Mouse (Mus musculus): ENCODE measurements around the gene Tmem92. TPM values are rescaled to one million over a fixed set of nuclear protein-coding genes. Genes with fewer than 3 reads are reported as not detected.
"Not testable (repeated sequence)": the region's sequence is repeated elsewhere in the genome, so short reads cannot be mapped to it uniquely, and the experiment has no call there.

Gene Tmem92
- not detected for total RNA-seq (2021)
- long read RNA-seq, experiment 1, result 0 reads
- long read RNA-seq, experiment 2, result 0 reads

DNA sequence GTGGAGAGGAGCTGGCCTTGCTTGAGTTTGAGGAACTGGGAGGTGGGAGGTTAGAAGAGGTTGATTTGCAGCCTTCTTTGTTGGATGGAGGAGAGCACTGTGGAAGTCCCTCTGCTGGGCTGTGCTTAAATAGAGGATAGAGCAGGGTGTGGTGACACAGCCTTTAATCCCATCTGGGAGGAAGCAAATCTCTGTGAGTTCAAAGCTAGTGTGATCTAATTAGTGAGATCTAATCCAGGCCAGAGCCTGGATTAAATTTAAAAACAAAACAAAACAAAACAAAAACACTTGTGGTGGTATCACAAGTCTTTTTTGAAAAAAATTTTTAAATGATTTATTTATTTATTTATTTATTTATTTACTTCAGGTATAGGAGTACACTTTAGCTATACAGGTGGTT is at the start of gene Tmem92:
TSS of gene Tmem92 (minus strand) at position 101 of the 400 bp plus-strand sequence.
- intact Hi-C loops (cut with DNase I), result no loop called here
- DNase-seq (ENCODE audit: low spot score in 2 of 2), result no peak

DNA sequence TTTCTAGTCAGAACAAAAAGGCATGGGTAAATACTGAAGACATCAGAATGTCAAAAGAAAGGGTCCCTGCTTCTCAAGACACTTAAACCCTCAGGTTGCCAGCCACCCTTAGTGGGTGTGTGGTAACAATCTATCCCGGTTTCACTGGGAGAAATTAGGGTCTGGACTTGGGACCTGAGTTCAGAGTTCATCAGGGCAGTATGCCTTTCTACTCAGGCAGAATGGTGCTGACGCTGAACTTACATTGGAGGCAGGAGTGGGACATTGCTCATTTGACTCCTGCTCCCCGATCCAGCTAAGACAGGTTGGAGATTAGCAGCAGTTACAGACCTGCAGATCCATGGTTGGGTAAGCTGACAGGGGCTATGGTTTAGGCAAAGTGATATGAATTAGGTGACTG is 46.5 kb upstream of the Tmem92 start:
- DNase-seq (ENCODE audit: low spot score in 2 of 2), result no peak
- intact Hi-C loops (cut with DNase I), result no loop called here

GRCm38 (mm10) chr11:94819427-94819826 is 36.9 kb upstream of the Tmem92 start:
- peak in 1 of 2 experiments; percentile 10 for DNase-seq (ENCODE audit: low spot score in 2 of 2)
- intact Hi-C loops (cut with DNase I), result not testable (repeated sequence)

- intact Hi-C loops (cut with DNase I), result not testable (repeated sequence)
- DNase-seq (ENCODE audit: low spot score in 2 of 2), result peak in 1 of 2 experiments; percentile 28
These were observed 36.4 kb upstream of the Tmem92 start for GRCm38 (mm10) chr11:94818946-94819345.

DNA sequence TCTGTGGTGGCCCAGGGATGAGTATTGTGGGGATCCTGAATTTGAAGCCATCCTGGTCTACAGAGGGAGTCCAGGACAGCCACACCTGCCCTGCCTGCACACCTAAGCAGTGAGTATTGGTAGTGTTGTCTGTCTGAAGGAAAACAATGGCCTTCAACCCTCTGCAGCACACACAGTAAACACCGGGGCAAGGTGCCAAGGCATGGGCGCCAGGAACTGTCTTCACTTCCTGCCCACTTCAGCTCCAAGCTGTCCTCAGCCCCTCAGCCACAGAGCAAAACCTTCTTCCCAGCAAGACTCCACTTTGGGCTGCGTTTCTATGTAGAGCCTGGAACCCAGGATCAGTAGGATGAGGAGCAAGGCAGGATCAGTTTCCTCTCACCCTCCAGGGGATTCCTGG is 29.0 kb upstream of the Tmem92 start:
- DNase-seq (ENCODE audit: low spot score in 2 of 2); intact Hi-C loops (cut with DNase I): not testable (repeated sequence)

DNA sequence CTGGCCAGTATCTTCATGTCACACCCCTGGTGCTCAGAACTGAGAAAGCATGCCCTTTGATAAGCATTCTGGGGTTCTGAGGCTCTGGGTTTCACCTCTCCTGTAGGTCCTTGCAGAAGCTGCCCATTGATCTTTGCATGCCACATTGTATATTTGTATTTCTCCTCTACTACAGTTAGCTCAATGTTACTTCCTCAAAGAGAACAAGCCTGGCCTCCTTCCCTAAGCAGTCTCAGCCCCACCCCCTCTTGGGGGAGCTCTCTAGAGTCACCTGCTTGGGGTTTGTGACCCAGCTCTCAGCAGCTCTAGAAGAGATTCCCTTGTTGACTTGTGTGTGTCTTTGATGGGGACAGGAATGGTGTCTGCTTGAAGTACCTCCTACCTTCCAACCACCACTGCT is 9.2 kb upstream of the Tmem92 start:
- DNase-seq (ENCODE audit: low spot score in 2 of 2), result no peak
- intact Hi-C loops (cut with DNase I), result no loop called here

DNA sequence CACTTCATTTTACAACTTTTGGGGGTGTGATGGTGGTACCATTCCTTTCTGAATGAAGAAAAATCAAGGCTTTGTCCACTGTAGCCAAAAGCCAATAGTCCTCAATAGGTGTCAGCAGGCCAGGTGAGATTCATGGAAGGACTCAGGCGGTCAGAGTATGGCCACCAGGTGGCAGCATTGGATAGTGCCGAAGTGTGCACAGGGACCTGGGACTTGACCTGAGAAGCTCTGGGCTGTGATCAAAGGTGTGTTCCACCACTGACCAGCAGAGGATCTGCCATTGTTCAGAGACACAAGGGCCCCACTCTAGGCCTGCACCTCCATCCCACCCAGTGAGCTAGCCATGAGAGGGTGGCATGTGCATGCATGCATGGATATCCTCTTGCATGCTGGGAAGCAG is 2.7 kb upstream of the Tmem92 start:
- peak; percentile 24 to 69 for DNase-seq (ENCODE audit: low spot score in 2 of 2)
- intact Hi-C loops (cut with DNase I), result loop anchor here (5.0 kb wide), 1 partner anchor 53 kb away; no protein-coding TSS in a partner anchor

GRCm38 (mm10) chr11:94774887-94775497 is 7.5 kb downstream of the Tmem92 start:
- DNase-seq (ENCODE audit: low spot score in 2 of 2), result no peak
- intact Hi-C loops (cut with DNase I), result no loop called here

DNA sequence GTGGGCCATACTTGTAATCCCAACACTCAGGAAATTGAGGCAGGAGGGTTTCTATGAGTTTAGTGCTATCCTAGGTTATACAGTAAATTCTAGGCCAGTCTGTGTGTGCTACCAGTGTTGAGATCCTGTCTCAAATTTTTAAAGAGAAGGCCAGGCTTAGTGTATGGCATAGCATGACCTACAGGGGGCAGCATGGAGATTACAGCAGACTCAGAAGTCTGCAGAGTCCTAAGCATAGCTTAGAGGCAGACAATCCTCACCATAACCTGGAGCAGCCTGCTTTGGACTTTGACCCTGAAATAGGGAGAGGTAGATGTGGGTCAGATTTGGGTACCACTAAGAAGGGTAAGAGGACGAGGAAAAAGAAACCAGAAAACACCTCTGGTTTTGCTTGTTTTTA is 8.7 kb downstream of the Tmem92 start:
- intact Hi-C loops (cut with DNase I), result no loop called here
- DNase-seq (ENCODE audit: low spot score in 2 of 2), result no peak

- intact Hi-C loops (cut with DNase I), result no loop called here
- DNase-seq (ENCODE audit: low spot score in 2 of 2), result no peak
These were observed 10.0 kb downstream of the Tmem92 start for GRCm38 (mm10) chr11:94772363-94773055.

DNA sequence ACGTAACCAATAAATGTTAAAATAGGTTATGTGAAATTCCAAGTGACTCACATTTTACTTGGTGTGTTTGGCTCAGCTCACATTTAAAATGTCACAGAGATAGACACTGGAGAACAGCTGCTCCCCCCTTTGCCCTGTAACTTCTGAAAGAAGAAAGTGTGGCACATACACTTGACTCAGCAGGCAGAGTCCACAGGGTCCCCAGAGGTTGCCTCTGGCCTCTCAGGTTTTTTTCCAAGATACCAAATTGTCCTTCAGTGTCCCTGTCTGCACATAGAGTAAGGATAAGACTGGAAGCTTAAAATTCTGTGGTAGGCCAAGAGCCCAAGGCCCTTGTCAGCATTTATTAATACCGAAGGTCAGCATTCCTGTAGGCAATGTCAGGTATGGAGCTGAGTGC is 15.3 kb downstream of the Tmem92 start:
- no peak for DNase-seq (ENCODE audit: low spot score in 2 of 2)
- intact Hi-C loops (cut with DNase I), result no loop called here

GRCm38 (mm10) chr11:94762775-94763174 is 19.7 kb downstream of the Tmem92 start:
- intact Hi-C loops (cut with DNase I), result no loop called here

GRCm38 (mm10) chr11:94762281-94762680 is 20.2 kb downstream of the Tmem92 start:
- no peak for DNase-seq (ENCODE audit: low spot score in 2 of 2)
- intact Hi-C loops (cut with DNase I), result no loop called here

More at GRCm38 (mm10) chr11:94762775-94763174, 19.7 kb downstream of the Tmem92 start:
- no peak for DNase-seq (ENCODE audit: low spot score in 2 of 2)

DNA sequence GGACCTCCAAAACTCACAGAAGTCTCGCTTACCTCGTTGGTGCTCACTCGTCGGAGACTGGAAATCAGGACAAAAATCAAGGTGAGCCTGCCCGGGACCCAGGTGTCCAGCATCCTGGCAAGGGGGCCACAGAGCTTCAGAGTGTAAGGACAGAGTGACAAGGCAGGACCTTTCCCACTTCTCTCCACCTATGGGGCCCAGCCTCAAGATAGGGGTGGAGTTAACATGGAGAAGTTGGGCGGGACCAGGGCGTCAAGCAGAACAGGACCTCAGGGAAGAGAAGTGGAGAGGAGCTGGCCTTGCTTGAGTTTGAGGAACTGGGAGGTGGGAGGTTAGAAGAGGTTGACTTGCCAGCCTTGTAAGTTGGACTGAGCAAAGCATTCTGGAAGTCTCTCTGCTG is 21.7 kb downstream of the Tmem92 start:
- intact Hi-C loops (cut with DNase I), result no loop called here
- DNase-seq (ENCODE audit: low spot score in 2 of 2), result no peak

- intact Hi-C loops (cut with DNase I), result no loop called here
- no peak for DNase-seq (ENCODE audit: low spot score in 2 of 2)
These were observed 22.1 kb downstream of the Tmem92 start for GRCm38 (mm10) chr11:94760364-94760763.

- intact Hi-C loops (cut with DNase I), result no loop called here
- no peak for DNase-seq (ENCODE audit: low spot score in 2 of 2)
These were observed 22.6 kb downstream of the Tmem92 start for GRCm38 (mm10) chr11:94759916-94760315.

DNA sequence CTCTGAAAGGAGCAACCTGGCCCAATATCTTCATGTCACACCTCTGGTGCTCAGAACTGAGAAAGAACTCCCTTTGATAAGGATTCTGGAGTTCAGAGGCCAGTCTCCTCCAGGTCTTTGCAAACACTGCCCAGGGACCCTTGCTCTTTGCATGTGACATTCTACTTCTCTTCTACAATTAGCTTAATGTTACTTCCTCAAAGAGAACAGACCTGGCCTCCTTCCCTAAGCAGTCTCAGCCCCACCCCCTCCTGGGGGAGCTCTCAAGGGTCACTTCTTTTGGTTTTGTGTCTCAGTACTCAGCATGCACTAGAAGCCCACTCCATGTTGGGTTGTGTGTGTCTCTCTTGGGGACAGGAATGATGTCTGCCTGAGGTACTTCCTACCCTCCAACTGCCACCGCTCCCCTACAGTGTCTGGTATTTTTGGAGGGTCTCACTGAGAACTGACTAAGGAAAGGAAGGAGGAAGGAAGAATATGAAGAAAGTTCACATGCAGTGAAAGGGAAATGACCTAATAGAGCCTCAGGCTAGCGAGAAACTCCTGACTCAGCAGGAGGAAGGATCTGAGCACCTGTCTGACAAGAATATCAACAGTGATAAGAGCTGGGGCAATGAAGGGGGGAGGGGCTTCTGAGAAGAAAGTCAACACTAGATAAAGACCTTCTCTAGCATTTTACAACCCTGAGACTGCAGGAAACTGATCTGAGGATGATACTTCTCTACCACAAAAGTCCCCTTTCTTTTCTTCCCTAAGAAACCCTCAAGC is 29.4 kb downstream of the Tmem92 start:
- intact Hi-C loops (cut with DNase I), result no loop called here
- DNase-seq (ENCODE audit: low spot score in 2 of 2), result no peak

DNA sequence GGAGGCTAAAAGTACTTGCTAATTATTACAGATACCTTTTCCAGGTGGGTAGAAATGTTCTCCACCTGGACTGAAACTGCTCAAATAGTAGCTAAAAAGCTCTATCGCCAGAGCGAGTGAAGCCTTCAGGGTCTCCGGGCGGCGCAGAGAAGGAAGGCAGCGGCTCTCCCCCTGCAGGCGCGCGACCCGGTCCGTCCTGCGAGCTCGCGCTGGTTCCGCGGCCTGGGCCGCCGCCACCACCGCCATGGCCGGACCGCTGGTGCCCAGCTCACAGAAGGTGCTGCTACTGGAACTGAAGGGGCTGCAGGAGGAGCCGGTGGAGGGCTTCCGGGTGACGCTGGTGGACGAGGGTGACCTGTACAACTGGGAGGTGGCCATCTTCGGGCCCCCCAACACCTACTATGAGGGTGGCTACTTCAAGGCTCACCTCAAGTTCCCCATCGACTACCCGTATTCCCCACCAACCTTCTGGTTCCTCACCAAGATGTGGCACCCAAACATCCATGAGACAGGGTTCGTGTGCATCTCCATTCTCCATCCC is 40.7 kb downstream of the Tmem92 start, which contains the start of gene Cdc34b:
TSS of gene Cdc34b (plus strand) at position 51 of the 541 bp plus-strand sequence.
- no peak for DNase-seq (ENCODE audit: low spot score in 2 of 2)
- intact Hi-C loops (cut with DNase I), result no loop called here

GRCm38 (mm10) chr11:94735746-94736145 is 46.8 kb downstream of the Tmem92 start:
- DNase-seq (ENCODE audit: low spot score in 2 of 2), result no peak
- intact Hi-C loops (cut with DNase I), result loop anchor here (10.0 kb wide), 1 partner anchor 129 kb away; no protein-coding TSS in a partner anchor

DNA sequence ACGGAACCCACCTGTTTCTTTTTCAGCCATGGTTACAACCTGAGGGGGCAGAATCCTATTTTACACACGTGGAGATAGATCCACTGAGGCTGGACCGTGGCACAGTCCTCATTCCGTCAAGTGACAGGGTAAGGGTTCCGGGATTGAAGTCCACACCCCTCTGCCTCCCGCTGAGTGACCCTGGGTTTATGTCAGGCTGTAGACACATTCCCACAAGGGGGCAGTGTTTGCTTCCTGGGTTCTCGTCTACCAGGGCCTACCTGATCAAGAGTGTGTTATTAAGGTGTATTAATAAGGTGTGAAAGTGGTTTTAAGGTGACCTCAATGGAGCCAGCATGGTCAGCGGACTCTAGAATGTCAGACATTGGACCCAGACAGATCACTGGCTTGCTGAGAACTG is 49.7 kb downstream of the Tmem92 start:
- DNase-seq (ENCODE audit: low spot score in 2 of 2), result peak in 1 of 2 experiments; percentile 27

More for the DNA sequence above, 49.7 kb downstream of the Tmem92 start:
- intact Hi-C loops (cut with DNase I), result loop anchor here (5.0 to 10.0 kb wide), 2 partner anchors 55 to 132 kb away; no protein-coding TSS in a partner anchor

All from left cerebral cortex, postnatal 14 days (tissue).